Mouse (Mus musculus) ES-CJ7 (cell line): Measurements from ENCODE around the gene Arhgef10l.
"Not testable (repeated sequence)": the region's sequence is repeated elsewhere in the genome, so short reads cannot be mapped to it uniquely, and the experiment has no call there.

ENCODE experiments used
- DNase-seq: peaks from one replicate; pipeline ENCODE4 v3.0.0; 2011; ENCODE audit warnings: low read depth, low spot score

Arhgef10l gene

GRCm38 (mm10) chr4:140576628-140577027, 89.2 kb downstream of the Arhgef10l start:
- DNase-seq: no peak

GRCm38 (mm10) chr4:140574863-140575262, 90.9 kb downstream of the Arhgef10l start:
- DNase-seq: not testable (repeated sequence)

GRCm38 (mm10) chr4:140572376-140572775, 93.4 kb downstream of the Arhgef10l start:
- DNase-seq: no peak

- no peak for DNase-seq
Observed at GRCm38 (mm10) chr4:140569394-140569793, 96.4 kb downstream of the Arhgef10l start.

GRCm38 (mm10) chr4:140567911-140568480, 97.8 kb downstream of the Arhgef10l start:
- DNase-seq: no peak

GRCm38 (mm10) chr4:140566785-140567184, 99.0 kb downstream of the Arhgef10l start:
- DNase-seq: no peak

GRCm38 (mm10) chr4:140564459-140564858, 101.4 kb downstream of the Arhgef10l start:
- peak; percentile 66 for DNase-seq

GRCm38 (mm10) chr4:140562461-140563178, 103.2 kb downstream of the Arhgef10l start:
- no peak for DNase-seq

GRCm38 (mm10) chr4:140561744-140562143, 104.1 kb downstream of the Arhgef10l start:
- DNase-seq: peak; percentile 49

- DNase-seq: peak; percentile 42
Observed at GRCm38 (mm10) chr4:140559862-140560261, 106.0 kb downstream of the Arhgef10l start.

GRCm38 (mm10) chr4:140558193-140558592, 107.6 kb downstream of the Arhgef10l start:
- no peak for DNase-seq

- no peak for DNase-seq
Observed at GRCm38 (mm10) chr4:140556561-140556960, 109.3 kb downstream of the Arhgef10l start.

GRCm38 (mm10) chr4:140555273-140555672, 110.5 kb downstream of the Arhgef10l start:
- DNase-seq: peak; percentile 79

GRCm38 (mm10) chr4:140554552-140554951, 111.3 kb downstream of the Arhgef10l start:
- peak; percentile 69 for DNase-seq

- DNase-seq: no peak
Observed at GRCm38 (mm10) chr4:140551766-140552165, 114.0 kb downstream of the Arhgef10l start.

GRCm38 (mm10) chr4:140550670-140551069, 115.1 kb downstream of the Arhgef10l start:
- peak; percentile 64 for DNase-seq

- no peak for DNase-seq
Observed at GRCm38 (mm10) chr4:140549975-140550374, 115.8 kb downstream of the Arhgef10l start.

GRCm38 (mm10) chr4:140547488-140547887, 118.3 kb downstream of the Arhgef10l start:
- peak; percentile 65 for DNase-seq

- DNase-seq: peak; percentile 72
Observed at GRCm38 (mm10) chr4:140539125-140539524, 126.7 kb downstream of the Arhgef10l start.

- DNase-seq: no peak
Observed at GRCm38 (mm10) chr4:140537561-140538021, 128.2 kb downstream of the Arhgef10l start.

GRCm38 (mm10) chr4:140535323-140535722, 130.5 kb downstream of the Arhgef10l start:
- DNase-seq: no peak

- no peak for DNase-seq
Observed at GRCm38 (mm10) chr4:140532270-140532669, 133.5 kb downstream of the Arhgef10l start.

GRCm38 (mm10) chr4:140531024-140531423, 134.8 kb downstream of the Arhgef10l start:
- DNase-seq: peak; percentile 94
